Mouse (Mus musculus) myocyte (in vitro differentiated cells): ENCODE data around the gene Zfp747. TPM values are rescaled to one million over a fixed set of nuclear protein-coding genes. Genes with fewer than 3 reads are reported as not detected.
"Not testable (repeated sequence)": the region's sequence is repeated elsewhere in the genome, so short reads cannot be mapped to it uniquely, and the experiment has no call there.

Experiments used
- H3K27me3 ChIP-seq: one replicate; pipeline ENCODE4 v1.6.1; 2011; ENCODE audit not compliant: control insufficient read depth, insufficient read depth, insufficient read length
- H3K36me3 ChIP-seq: one replicate; pipeline ENCODE4 v1.6.1; 2011; ENCODE audit not compliant: control insufficient read depth, insufficient read depth
- H3K4me2 ChIP-seq: one replicate; pipeline ENCODE4 v1.6.1; 2011; ENCODE audit warnings: low read depth, control low read depth
- H3K4me3 ChIP-seq: one replicate; pipeline ENCODE4 v1.5.1; 2011; ENCODE audit warnings: mild to moderate bottlenecking, control low read depth, moderate library complexity
- H3K79me2 ChIP-seq: one replicate; pipeline ENCODE4 v1.6.1; 2011; ENCODE audit not compliant: control insufficient read depth, insufficient read depth
- H3ac ChIP-seq: one replicate; pipeline ENCODE4 v1.6.1; 2011; ENCODE audit not compliant: control insufficient read depth, insufficient read length
- CEBPB ChIP-seq: IDR thresholded peaks from 2 replicates; pipeline ENCODE4 v1.6.1; 2011; ENCODE audit warnings: mild to moderate bottlenecking, moderate library complexity; ENCODE audit not compliant: poor library complexity, insufficient read depth, severe bottlenecking
- E2F4 ChIP-seq: IDR thresholded peaks from one replicate; pipeline ENCODE4 v1.6.1; 2011; ENCODE audit warnings: mild to moderate bottlenecking, control low read depth, moderate library complexity; ENCODE audit not compliant: insufficient read depth
- MAX ChIP-seq: IDR thresholded peaks from one replicate; pipeline ENCODE4 v1.6.1; 2011; ENCODE audit warnings: low read depth, mild to moderate bottlenecking, control low read depth
- MYOD1 ChIP-seq, 3 experiments: IDR thresholded peaks; one replicate each; pipeline ENCODE4 v1.6.1; 2011; ENCODE audit warnings: control low read depth in 2 of 3, low read depth in 2 of 3, mild to moderate bottlenecking in 2 of 3, moderate library complexity in 1 of 3; ENCODE audit not compliant: insufficient read length in 2 of 3, control insufficient read depth in 1 of 3
- MYOG ChIP-seq, 3 experiments: IDR thresholded peaks; one replicate each; pipeline ENCODE4 v1.6.1; 2011; ENCODE audit warnings: control low read depth in 2 of 3, low read depth in 2 of 3, mild to moderate bottlenecking in 2 of 3; ENCODE audit not compliant: insufficient read length in 2 of 3, control insufficient read depth in 1 of 3, insufficient read depth in 1 of 3
- POLR2A ChIP-seq: IDR thresholded peaks from one replicate; pipeline ENCODE4 v1.6.1; 2011; ENCODE audit warnings: low read depth, mild to moderate bottlenecking, control low read depth, moderate library complexity; ENCODE audit not compliant: insufficient read length
- POLR2AphosphoS2 ChIP-seq: IDR thresholded peaks from one replicate; pipeline ENCODE4 v1.6.1; 2011; ENCODE audit warnings: low read depth, control low read depth; ENCODE audit not compliant: insufficient read length
- REST ChIP-seq: IDR thresholded peaks from one replicate; pipeline ENCODE4 v1.6.1; 2011; ENCODE audit warnings: mild to moderate bottlenecking, control low read depth, moderate library complexity; ENCODE audit not compliant: insufficient read depth, insufficient read length
- SRF ChIP-seq: IDR thresholded peaks from one replicate; pipeline ENCODE4 v1.6.1; 2011; ENCODE audit warnings: low read depth; ENCODE audit not compliant: control insufficient read depth, insufficient read length
- TCF12 ChIP-seq: IDR thresholded peaks from one replicate; pipeline ENCODE4 v1.6.1; 2011; ENCODE audit warnings: mild to moderate bottlenecking, control low read depth; ENCODE audit not compliant: poor library complexity, insufficient read depth, severe bottlenecking
- TCF3 ChIP-seq: IDR thresholded peaks from one replicate; pipeline ENCODE4 v1.6.1; 2011; ENCODE audit warnings: low read depth, control low read depth; ENCODE audit not compliant: insufficient read length
- USF1 ChIP-seq: IDR thresholded peaks from one replicate; pipeline ENCODE4 v1.6.1; 2011; ENCODE audit warnings: low read depth, mild to moderate bottlenecking, control low read depth, moderate library complexity
- polyA plus RNA-seq: library from polyadenylated mRNA; unstranded; fragments of >200 nt; fragmentation: generic; extraction: Trizol; gene quantifications from one replicate; pipeline ENCODE4 v1.2.1, GENCODE M21; 2012; ENCODE audit warnings: missing spikeins

Gene Zfp747
- polyA plus RNA-seq, 1 experiment: 3.6 TPM

DNA sequence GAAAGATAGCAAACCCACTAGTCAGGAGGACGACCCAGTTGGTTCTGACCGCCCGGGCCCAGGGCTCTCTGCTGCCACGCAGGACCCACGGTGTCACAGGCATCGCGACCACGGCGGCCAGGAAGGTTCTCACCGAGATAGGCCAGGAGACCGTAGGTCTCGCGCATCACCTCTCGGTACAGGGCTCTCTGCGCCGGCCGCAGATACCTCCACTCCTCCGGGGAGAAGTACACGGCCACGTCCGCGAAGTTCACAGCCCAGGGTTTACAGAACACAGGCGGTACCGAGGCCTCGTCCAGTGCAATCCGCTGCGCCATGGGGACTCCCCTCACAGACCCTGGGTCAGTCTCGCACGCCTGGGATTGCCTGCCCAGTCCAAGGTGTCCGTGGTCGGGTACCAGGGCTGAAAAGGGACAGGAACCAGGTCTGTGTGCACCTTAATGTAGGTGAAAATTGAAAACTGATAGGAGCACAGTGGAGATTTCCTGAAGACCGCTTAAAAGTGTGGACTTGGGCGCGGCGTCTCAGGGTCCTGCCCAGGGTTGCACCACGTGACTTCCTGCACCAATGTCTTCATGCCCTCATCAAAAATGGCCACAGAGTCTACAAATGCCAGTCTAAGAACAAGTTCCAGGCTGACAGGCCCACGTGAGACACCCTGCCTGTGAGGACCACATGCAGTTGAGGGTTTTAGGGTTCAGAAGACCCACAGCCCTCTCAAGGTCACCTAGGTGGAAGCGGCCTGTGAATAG is 11.0 kb upstream of the Zfp747 start, which contains the start of gene 9130019O22Rik:
9130019O22Rik (minus strand) TSS at position 526 of the 752 bp plus-strand sequence.
- Histone ChIP-seq H3K4me3 (no peak within 1 kb of the TSS), H3K27me3 (no peaks in the 10 kb centered on the region), H3K79me2 (no peaks in the 10 kb centered on the region), H3ac (no peak within 1 kb of the TSS), H3K4me2 (no peak within 1 kb of the TSS), H3K36me3 (no peaks in the 10 kb centered on the region)
- peak; percentile 54 for TF ChIP-seq USF1
- no peak for TF ChIP-seq POLR2A

GRCm38 (mm10) chr7:127385560-127385959 is 9.7 kb upstream of the Zfp747 start:
- not testable (repeated sequence) for H3K27me3 ChIP-seq, H3K79me2 ChIP-seq, H3K4me2 ChIP-seq, H3K36me3 ChIP-seq, H3ac ChIP-seq, H3K4me3 ChIP-seq

- no peak overlapping the region for H3ac ChIP-seq
- no peak for TF ChIP-seq CEBPB
- TF ChIP-seq TCF3: no peak
- no peak for TF ChIP-seq TCF12
- TF ChIP-seq MYOD1 (IDR thresholded peaks at IDR 0.05; ENCODE audit: control insufficient read depth in 1 of 3, insufficient read length in 2 of 3, low read depth in 2 of 3): no peak
- TF ChIP-seq SRF: no peak
- no peak for TF ChIP-seq E2F4
- TF ChIP-seq MYOG (IDR thresholded peaks at IDR 0.05; ENCODE audit: control insufficient read depth in 1 of 3, insufficient read depth in 1 of 3, insufficient read length in 2 of 3, low read depth in 2 of 3): no peak
- TF ChIP-seq MAX: no peak
- no peak for TF ChIP-seq POLR2A
- no peak for TF ChIP-seq POLR2AphosphoS2
- TF ChIP-seq USF1: no peak
- TF ChIP-seq REST: no peak
- no peaks in the 10 kb centered on the region for H3K36me3 ChIP-seq
- H3K4me3 ChIP-seq: no peak overlapping the region
- no peaks in the 10 kb centered on the region for H3K27me3 ChIP-seq
- no peak overlapping the region for H3K4me2 ChIP-seq
- no peaks in the 10 kb centered on the region for H3K79me2 ChIP-seq
Observed at GRCm38 (mm10) chr7:127378310-127378921, 2.6 kb upstream of the Zfp747 start.

GRCm38 (mm10) chr7:127371870-127372269 is 4.0 kb downstream of the Zfp747 start:
- not testable (repeated sequence) for H3K27me3 ChIP-seq, H3K4me2 ChIP-seq, H3K4me3 ChIP-seq, H3K79me2 ChIP-seq, H3ac ChIP-seq, H3K36me3 ChIP-seq

DNA sequence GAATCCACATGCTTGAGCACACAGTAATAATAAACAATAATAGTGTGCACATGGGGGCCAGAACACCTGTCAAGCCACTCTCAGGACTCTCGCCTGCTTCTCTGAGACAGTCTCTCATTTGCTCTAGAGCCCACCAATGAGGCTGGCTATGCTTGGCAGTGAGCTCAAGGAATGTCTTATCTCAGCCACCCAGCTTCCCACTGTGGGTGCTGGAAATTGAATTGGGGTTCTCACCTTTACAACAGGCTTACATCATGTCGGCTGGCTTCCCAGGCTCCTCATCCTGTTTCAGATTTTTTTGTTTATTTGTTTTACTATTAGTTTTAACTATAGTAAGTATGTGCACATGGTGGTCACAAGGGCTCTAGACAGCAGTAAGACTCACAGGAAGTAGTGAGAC is 4.6 kb downstream of the Zfp747 start:
- TF ChIP-seq MYOG (IDR thresholded peaks at IDR 0.05; ENCODE audit: control insufficient read depth in 1 of 3, insufficient read depth in 1 of 3, insufficient read length in 2 of 3, low read depth in 2 of 3) (no peak), MAX (no peak), POLR2AphosphoS2 (no peak), POLR2A (no peak), REST (no peak), USF1 (no peak), SRF (no peak), E2F4 (no peak), MYOD1 (IDR thresholded peaks at IDR 0.05; ENCODE audit: control insufficient read depth in 1 of 3, insufficient read length in 2 of 3, low read depth in 2 of 3) (no peak), CEBPB (no peak)
- H3K4me2 ChIP-seq: no peak overlapping the region

DNA sequence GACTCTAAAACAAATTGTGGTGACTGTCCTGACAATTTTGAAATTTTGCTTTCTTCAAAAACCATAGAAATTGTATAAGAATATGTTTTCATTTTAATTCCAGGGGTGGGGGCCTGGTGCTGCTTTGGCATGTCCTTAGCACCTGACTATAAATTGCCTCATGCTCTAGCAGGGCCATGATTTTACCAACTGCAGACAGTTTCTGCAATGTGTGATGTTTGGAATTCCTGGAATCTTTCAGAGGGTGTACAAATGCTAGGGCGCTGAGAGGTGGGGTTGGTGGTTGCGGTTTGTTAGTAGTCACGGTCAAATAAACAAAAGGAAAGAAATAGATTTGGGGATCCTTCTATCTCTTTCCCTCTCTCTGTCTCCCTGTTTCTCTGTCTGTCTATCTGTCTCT is 9.6 kb downstream of the Zfp747 start:
- TF ChIP-seq CEBPB (no peak), POLR2AphosphoS2 (no peak), MYOG (IDR thresholded peaks at IDR 0.05; ENCODE audit: control insufficient read depth in 1 of 3, insufficient read depth in 1 of 3, insufficient read length in 2 of 3, low read depth in 2 of 3) (no peak), USF1 (no peak), SRF (no peak), REST (no peak), POLR2A (no peak), MAX (no peak), MYOD1 (IDR thresholded peaks at IDR 0.05; ENCODE audit: control insufficient read depth in 1 of 3, insufficient read length in 2 of 3, low read depth in 2 of 3) (no peak), E2F4 (no peak), TCF12 (no peak)
- H3K27me3 ChIP-seq: peaks cover 4% of the 10 kb centered on the region
- H3K79me2 ChIP-seq: no peaks in the 10 kb centered on the region
- H3ac ChIP-seq: no peak overlapping the region
- H3K36me3 ChIP-seq: no peaks in the 10 kb centered on the region
- H3K4me3 ChIP-seq: no peak overlapping the region
- H3K4me2 ChIP-seq: no peak overlapping the region

More for the DNA sequence above, 4.6 kb downstream of the Zfp747 start:
- no peaks in the 10 kb centered on the region for H3K36me3 ChIP-seq
- H3K27me3 ChIP-seq: no peaks in the 10 kb centered on the region
- H3K4me3 ChIP-seq: no peak overlapping the region
- H3K79me2 ChIP-seq: no peaks in the 10 kb centered on the region
- no peak overlapping the region for H3ac ChIP-seq
